Mouse (Mus musculus) embryonic facial prominence, embryonic 14.5 days (tissue): ENCODE results near the gene Lhfp. TPM values are rescaled to one million over a fixed set of nuclear protein-coding genes. Genes with fewer than 3 reads are reported as not detected.

Experiments used
- ATAC-seq: fragments of 200-750 bp; cut with Nextera tagmentation; 2 replicates; pipeline ENCODE4 v1.8.0; 2017; ENCODE audit warnings: low read depth, moderate number of reproducible peaks, moderate TSS enrichment
- DNase-seq: peaks from one replicate; pipeline ENCODE4 v3.0.0-alpha.2; 2015; ENCODE audit warnings: low spot score
- H3K27ac ChIP-seq: fragments of 300-500 bp; sonication (generic); replicated peaks from 2 replicates; pipeline ENCODE4 v1.5.1; 2014; ENCODE audit warnings: low read depth, mild to moderate bottlenecking, low read length, moderate library complexity
- H3K27me3 ChIP-seq: fragments of 300-500 bp; sonication (generic); replicated peaks from 2 replicates; pipeline ENCODE4 v1.6.1; 2014; ENCODE audit warnings: low read length; ENCODE audit not compliant: control insufficient read depth, insufficient read depth
- H3K36me3 ChIP-seq: fragments of 300-500 bp; sonication (generic); 2 replicates; pipeline ENCODE4 v1.6.1; 2014; ENCODE audit warnings: low read length, mixed read lengths; ENCODE audit not compliant: control insufficient read depth, insufficient read depth
- H3K4me1 ChIP-seq: fragments of 300-500 bp; sonication (generic); 2 replicates; pipeline ENCODE4 v1.6.1; 2014; ENCODE audit warnings: antibody characterized with exemption, low read length; ENCODE audit not compliant: control insufficient read depth, insufficient read depth
- H3K4me2 ChIP-seq: fragments of 300-500 bp; sonication (generic); 2 replicates; pipeline ENCODE4 v1.6.1; 2014; ENCODE audit warnings: low read depth, mild to moderate bottlenecking, low read length, moderate library complexity, mixed read lengths
- H3K4me3 ChIP-seq: fragments of 300-500 bp; sonication (generic); 2 replicates; pipeline ENCODE4 v1.5.1; 2014; ENCODE audit warnings: low read depth, mild to moderate bottlenecking, low read length
- H3K9ac ChIP-seq: fragments of 300-500 bp; sonication (generic); 2 replicates; pipeline ENCODE4 v1.6.1; 2014; ENCODE audit warnings: low read depth, mild to moderate bottlenecking, low read length, moderate library complexity, mixed read lengths
- H3K9me3 ChIP-seq: fragments of 300-500 bp; sonication (generic); 2 replicates; pipeline ENCODE4 v1.6.1; 2016; ENCODE audit warnings: low read length; ENCODE audit not compliant: control insufficient read depth
- WGBS: fragments of 180-500 bp; shearing (Covaris S2); extraction: QIAGEN DNeasy Blood & Tissue Kit; methylation state at CpG from one replicate; pipeline ENCODE4 v1.1.7; 2014; 5-methylcytosine and 5-hydroxymethylcytosine counted together
- polyA plus RNA-seq: library from polyadenylated mRNA; unstranded; fragments of >200 nt; fragmentation: Nextera tagmentation; extraction: Ambion mirVana; gene quantifications from 2 replicates; pipeline ENCODE4 v1.2.1, GENCODE M21; 2014

Lhfp gene
- polyA plus RNA-seq, 1 experiment from 2014 or later = 73.9 TPM

GRCm38 (mm10) chr3:53087156-53087805, 46.0 kb downstream of the Lhfp start:
- Histone ChIP-seq H3K9me3 (no peaks in the 10 kb centered on the region), H3K36me3 (no peaks in the 10 kb centered on the region), H3K4me2 (no peak overlapping the region), H3K27me3 (no peaks in the 10 kb centered on the region), H3K4me3 (no peak overlapping the region), H3K4me1 (peaks cover 12% of the 10 kb centered on the region), H3K9ac (no peak overlapping the region), H3K27ac (no peak overlapping the region)
- DNase-seq = peak; percentile 38
- WGBS = 31% methylated on average over 8 of the region's 8 CpGs
- no peak for ATAC-seq

GRCm38 (mm10) chr3:53089921-53090320, 48.6 kb downstream of the Lhfp start:
- H3K27ac ChIP-seq = no peak overlapping the region
- no peak for DNase-seq
- 83% methylated on average over 2 of the region's 2 CpGs for WGBS
- peaks cover 12% of the 10 kb centered on the region for H3K4me1 ChIP-seq
- H3K4me2 ChIP-seq = no peak overlapping the region
- H3K9ac ChIP-seq = no peak overlapping the region
- no peak for ATAC-seq
- H3K4me3 ChIP-seq = no peak overlapping the region
- no peaks in the 10 kb centered on the region for H3K9me3 ChIP-seq
- H3K27me3 ChIP-seq = no peaks in the 10 kb centered on the region
- H3K36me3 ChIP-seq = no peaks in the 10 kb centered on the region

- Histone ChIP-seq H3K9ac (no peak overlapping the region), H3K4me1 (peaks cover 17% of the 10 kb centered on the region), H3K9me3 (no peaks in the 10 kb centered on the region), H3K27me3 (no peaks in the 10 kb centered on the region), H3K4me3 (no peak overlapping the region), H3K4me2 (no peak overlapping the region), H3K27ac (no peak overlapping the region), H3K36me3 (no peaks in the 10 kb centered on the region)
- no peak for DNase-seq
- 82% methylated on average over 3 of the region's 3 CpGs for WGBS
- ATAC-seq = no peak
Measured at GRCm38 (mm10) chr3:53100210-53100609, 58.9 kb downstream of the Lhfp start.

- no peaks in the 10 kb centered on the region for H3K36me3 ChIP-seq
- H3K4me2 ChIP-seq = no peak overlapping the region
- H3K9me3 ChIP-seq = no peaks in the 10 kb centered on the region
- DNase-seq = no peak
- H3K27me3 ChIP-seq = no peaks in the 10 kb centered on the region
- no peak overlapping the region for H3K27ac ChIP-seq
- no peak for ATAC-seq
- no peak overlapping the region for H3K4me3 ChIP-seq
- WGBS = 60% methylated on average over 6 of the region's 6 CpGs
- H3K9ac ChIP-seq = no peak overlapping the region
- peaks cover 17% of the 10 kb centered on the region for H3K4me1 ChIP-seq
Measured at GRCm38 (mm10) chr3:53100803-53101202, 59.5 kb downstream of the Lhfp start.

GRCm38 (mm10) chr3:53101711-53102110, 60.4 kb downstream of the Lhfp start:
- H3K27me3 ChIP-seq = no peaks in the 10 kb centered on the region
- no peak overlapping the region for H3K4me3 ChIP-seq
- 30% methylated on average over 6 of the region's 6 CpGs for WGBS
- H3K9me3 ChIP-seq = no peaks in the 10 kb centered on the region
- no peak overlapping the region for H3K4me2 ChIP-seq
- H3K9ac ChIP-seq = no peak overlapping the region
- no peaks in the 10 kb centered on the region for H3K36me3 ChIP-seq
- ATAC-seq = no peak
- no peak overlapping the region for H3K27ac ChIP-seq
- peaks cover 17% of the 10 kb centered on the region for H3K4me1 ChIP-seq
- peak; percentile 40 for DNase-seq

GRCm38 (mm10) chr3:53102131-53102756, 60.9 kb downstream of the Lhfp start:
- H3K4me2 ChIP-seq = no peak overlapping the region
- ATAC-seq = no peak
- no peaks in the 10 kb centered on the region for H3K36me3 ChIP-seq
- H3K27ac ChIP-seq = no peak overlapping the region
- DNase-seq = no peak
- no peak overlapping the region for H3K9ac ChIP-seq
- H3K9me3 ChIP-seq = no peaks in the 10 kb centered on the region
- WGBS = 27% methylated on average over 5 of the region's 5 CpGs
- no peak overlapping the region for H3K4me3 ChIP-seq
- no peaks in the 10 kb centered on the region for H3K27me3 ChIP-seq
- peaks cover 17% of the 10 kb centered on the region for H3K4me1 ChIP-seq

- Histone ChIP-seq H3K9me3 (no peaks in the 10 kb centered on the region), H3K9ac (no peak overlapping the region), H3K4me1 (peaks cover 17% of the 10 kb centered on the region), H3K27me3 (no peaks in the 10 kb centered on the region), H3K27ac (no peak overlapping the region), H3K4me2 (no peak overlapping the region), H3K36me3 (no peaks in the 10 kb centered on the region), H3K4me3 (no peak overlapping the region)
- 38% methylated on average over 12 of the region's 12 CpGs for WGBS
- ATAC-seq (no peak), DNase-seq (no peak)
Measured at GRCm38 (mm10) chr3:53102757-53103153, 61.4 kb downstream of the Lhfp start.

GRCm38 (mm10) chr3:53108594-53109373, 67.5 kb downstream of the Lhfp start:
- Histone ChIP-seq H3K4me2 (no peak overlapping the region), H3K9ac (no peak overlapping the region), H3K27ac (no peak overlapping the region), H3K4me3 (no peak overlapping the region), H3K9me3 (peaks cover 6% of the 10 kb centered on the region; the same call in 1 of the 2 replicates), H3K27me3 (no peaks in the 10 kb centered on the region), H3K4me1 (0 out of 2 replicates have a peak, but pooled peaks cover 9% of the 10 kb centered on the region), H3K36me3 (no peaks in the 10 kb centered on the region)
- 46% methylated on average over 11 of the region's 11 CpGs for WGBS
- DNase-seq (peak; percentile 70), ATAC-seq (peak; percentile 55; the same call in 1 of the 2 replicates)
